In genomic region chr1:170884390-170884789, GRCm38 (mm10) we compare ENCODE assay signal across 1 mouse cellular context.
A peak's percentile ranks its signal among the peaks of the same experiment; 100 is the strongest.
TF ChIP-seq lines count a peak whose summit lies in the region.

No protein-coding gene starts in this region.

TF ChIP-seq in CH12.LX, 34 proteins besides CTCF, POLR2A, EP300 and RAD21:
- TF ChIP-seq CHD2 (IDR thresholded peaks at IDR 0.05; ENCODE audit: low read length) (no peak), JUND (conservative IDR thresholded peaks at IDR 0.05; ENCODE audit: low read depth, low read length) (no peak), MAFK (IDR thresholded peaks at IDR 0.05; ENCODE audit: insufficient replicate concordance, low read length) (no peak), MXI1 (IDR thresholded peaks at IDR 0.05; ENCODE audit: low read depth, low read length) (no peak), MAX (IDR thresholded peaks at IDR 0.05; ENCODE audit: low read length) (peak; percentile 8; the same call in 1 of the 2 replicates)
